8 mouse cellular contexts compared by ENCODE assay signal in genomic region chr2:43851195-43851594, GRCm38 (mm10).
DNase-seq lines count a peak whose midpoint lies in the region.

No protein-coding gene starts in this region.

- peak; percentile 7 to 9 for DNase-seq in adrenal gland, postnatal 36 days
- no peak for DNase-seq in adrenal gland, postnatal 4 days (ENCODE audit: low spot score in 2 of 2)
- DNase-seq in layer of hippocampus, postnatal 10 days (ENCODE audit: low spot score in 2 of 2), result peak; percentile 7 to 31
- DNase-seq in layer of hippocampus, adult 9-11 months, result no peak
- DNase-seq in MEL-GATA-1-ER (ENCODE audit: extremely low read depth, low read depth), result peak; percentile 15
- DNase-seq in forelimb bud, embryonic 11.5 days (ENCODE audit: low read depth, low spot score), result peak; percentile 7
- peak; percentile 52 for DNase-seq in retina, postnatal 1 day
- no peak for DNase-seq in frontal cortex, postnatal 25 days (ENCODE audit: low spot score in 2 of 2)

Comparison
In these comparisons a context has a peak if more than half of its experiments do, and no peak if none do; other contexts are left out.
1. DNase-seq: peak in adrenal gland, postnatal 36 days (2 of 2), layer of hippocampus, postnatal 10 days (2 of 2), MEL-GATA-1-ER (single experiment), forelimb bud, embryonic 11.5 days (single experiment) and retina, postnatal 1 day (single experiment); none in adrenal gland, postnatal 4 days (0 of 2), layer of hippocampus, adult 9-11 months (single experiment) and frontal cortex, postnatal 25 days (0 of 2).